Mouse (Mus musculus) frontal cortex, adult 2 months (tissue): ENCODE measurements at regions not wholly inside any gene's neighbourhood (a gene's known extent, or its start where the extent isn't known, plus 50 kb on each side); places are given as distances from the start of the nearest gene placed in this dataset.

ENCODE experiments used
- DNase-seq, 2 experiments: peaks; one replicate each; pipeline ENCODE4 v3.0.0; 2022; ENCODE audit warnings: low spot score in 1 of 2; ENCODE audit errors: extremely low spot score in 1 of 2

DNA sequence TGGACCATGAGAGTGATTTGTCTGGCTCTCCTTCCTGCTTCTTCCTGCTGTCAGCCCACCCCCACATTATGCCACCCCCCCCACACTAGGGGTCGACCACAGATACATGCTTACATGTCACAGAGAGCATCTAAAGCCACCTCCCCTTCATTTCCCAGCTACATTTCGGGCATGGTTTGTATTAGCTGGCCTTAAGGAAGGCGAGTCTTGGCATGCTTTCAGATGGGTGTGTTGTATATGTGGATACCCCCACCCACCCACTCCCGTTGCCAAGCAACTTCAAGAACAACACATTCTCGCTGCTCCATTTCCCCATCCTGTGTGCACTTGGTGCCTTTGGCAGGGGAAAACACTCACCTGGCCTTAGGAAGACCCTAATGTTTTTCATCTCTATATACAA is 612.8 kb upstream of the Clint1 start:
- DNase-seq, result no peak

- no peak for DNase-seq
Measured at GRCm38 (mm10) chr11:45240419-45240818, 611.4 kb upstream of the Clint1 start.

GRCm38 (mm10) chr11:45241671-45242070 is 610.2 kb upstream of the Clint1 start:
- no peak for DNase-seq

DNA sequence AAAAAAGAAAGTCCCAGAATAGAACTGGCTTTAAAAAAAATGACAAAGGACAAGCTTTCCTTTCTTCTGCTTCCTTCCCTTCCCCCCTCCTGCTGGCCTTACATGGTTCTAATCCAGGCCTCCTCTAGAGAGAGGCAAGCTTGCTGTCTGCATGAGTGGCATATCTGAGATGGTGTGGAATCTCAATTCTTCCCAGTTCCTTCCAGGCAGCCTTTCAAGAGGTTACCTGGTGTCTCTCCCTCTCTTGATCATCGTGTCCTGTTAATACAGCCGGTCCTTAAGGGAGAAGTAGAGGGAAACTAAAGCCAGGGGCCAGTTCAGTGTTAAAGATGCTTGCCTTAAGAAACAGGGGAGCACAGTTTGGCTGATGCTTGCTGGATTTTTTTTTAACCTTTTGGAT is 607.1 kb upstream of the Clint1 start:
- DNase-seq, result no peak

DNA sequence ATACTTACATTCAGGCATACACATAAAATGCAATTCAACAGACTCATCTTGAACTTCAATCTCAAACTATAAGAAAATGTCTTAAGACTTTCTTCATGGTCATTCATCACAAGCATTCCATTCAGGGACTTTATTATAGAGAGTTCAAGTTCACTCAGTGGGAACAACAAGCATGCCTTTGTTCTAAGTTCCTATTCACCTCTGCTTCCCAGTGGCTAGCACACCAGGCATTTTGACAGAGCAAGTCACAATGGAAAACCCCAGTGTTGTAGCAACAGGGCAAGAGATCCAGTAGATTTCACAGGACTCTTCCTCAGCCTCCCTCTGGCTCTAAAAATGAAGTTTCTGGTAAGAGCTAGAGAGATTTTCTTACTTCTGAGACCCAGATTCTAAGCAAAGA is 595.8 kb upstream of the Clint1 start:
- no peak for DNase-seq

DNA sequence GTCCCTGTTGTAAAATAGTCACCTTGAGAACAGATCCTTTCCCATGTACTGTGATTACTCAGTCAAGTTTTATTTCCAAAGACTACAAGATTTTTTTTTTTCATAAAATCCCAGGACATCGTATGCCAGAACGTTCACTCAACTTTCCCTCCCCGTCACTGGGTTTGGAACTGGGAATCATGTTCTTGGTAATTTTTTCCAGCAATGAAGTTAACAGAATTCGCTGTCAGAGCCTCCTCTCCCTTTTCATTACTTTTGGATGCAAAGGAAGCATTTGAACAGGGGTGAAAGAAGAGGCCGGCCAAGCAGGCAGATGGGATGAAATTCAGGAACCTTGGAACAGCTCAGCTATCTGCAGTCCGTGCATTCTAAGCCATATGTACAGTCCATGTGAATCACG is 589.7 kb upstream of the Clint1 start:
- DNase-seq, result no peak

DNA sequence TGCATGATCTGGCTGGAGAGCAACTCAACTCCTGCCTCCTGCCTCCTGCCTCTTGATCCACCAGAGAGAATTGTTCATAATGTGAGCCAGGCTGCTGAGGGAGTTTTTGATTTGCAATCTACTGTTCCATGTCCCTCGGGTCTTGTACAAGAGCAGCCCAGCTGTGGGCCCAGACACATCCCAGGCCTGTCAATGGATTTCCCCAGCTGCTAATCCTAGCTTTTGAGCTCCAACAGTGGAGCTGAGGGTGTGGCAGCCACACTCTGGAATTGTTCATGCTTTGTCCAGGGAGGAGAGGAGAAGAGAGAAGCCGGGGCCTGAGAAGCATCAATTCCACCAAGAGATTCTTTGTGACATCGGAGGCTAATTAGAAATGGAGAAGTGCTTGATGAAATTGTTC is 587.9 kb upstream of the Clint1 start:
- DNase-seq, result no peak

- DNase-seq, result no peak
Measured at GRCm38 (mm10) chr11:45265171-45265988, 586.5 kb upstream of the Clint1 start.

DNA sequence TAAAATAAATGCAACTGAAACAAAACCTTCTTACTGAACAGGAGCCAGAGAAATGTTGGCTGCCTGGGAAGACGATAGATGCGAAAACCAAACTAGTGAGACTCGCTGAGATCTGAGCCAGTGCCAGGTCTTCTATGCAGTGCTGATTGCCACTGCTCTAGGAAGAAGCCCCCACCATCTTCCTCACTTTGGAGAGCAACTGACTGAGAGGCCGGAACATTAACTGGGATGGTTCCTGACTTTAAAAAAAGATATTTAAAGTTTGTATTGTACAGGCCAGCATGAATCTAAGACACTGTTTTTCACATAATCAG is 585.9 kb upstream of the Clint1 start:
- no peak for DNase-seq

- DNase-seq, result no peak
Measured at GRCm38 (mm10) chr11:45269215-45269614, 582.6 kb upstream of the Clint1 start.

- DNase-seq, result no peak
Measured at GRCm38 (mm10) chr11:45271206-45271605, 580.6 kb upstream of the Clint1 start.

DNA sequence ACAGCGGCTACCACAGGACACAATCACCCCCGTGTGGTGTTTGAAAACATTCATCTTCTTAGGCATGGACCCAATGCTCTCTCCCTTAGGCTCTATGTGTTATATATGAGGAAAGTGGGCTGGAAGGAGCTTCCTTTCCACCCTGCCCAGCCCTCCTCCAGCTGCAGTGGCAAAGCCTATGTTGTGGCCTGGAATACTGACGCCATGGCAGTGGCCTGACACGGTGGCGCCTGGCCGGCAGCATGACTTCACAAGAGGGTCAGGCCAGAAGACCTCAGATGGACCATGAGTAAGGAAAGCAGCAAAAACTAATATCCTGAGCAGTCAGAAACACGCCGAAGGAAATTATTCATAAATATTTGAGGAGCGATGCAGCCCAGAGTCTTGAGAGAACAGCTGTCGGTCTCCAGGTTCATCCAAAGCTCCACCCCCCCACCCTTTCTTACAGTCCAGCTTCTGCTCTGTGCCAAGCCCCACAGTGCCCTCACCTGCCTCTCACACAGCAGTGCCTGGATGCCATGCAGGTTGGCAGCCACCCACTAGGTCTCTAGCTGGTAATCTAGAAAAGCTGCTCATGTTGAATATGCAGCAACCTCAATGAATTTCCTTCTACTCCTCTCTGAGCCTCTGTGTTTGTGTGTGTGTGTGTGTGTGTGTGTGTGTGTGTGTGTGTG is 577.3 kb upstream of the Clint1 start:
- DNase-seq, result no peak

GRCm38 (mm10) chr11:45275170-45275569 is 576.7 kb upstream of the Clint1 start:
- no peak for DNase-seq

DNA sequence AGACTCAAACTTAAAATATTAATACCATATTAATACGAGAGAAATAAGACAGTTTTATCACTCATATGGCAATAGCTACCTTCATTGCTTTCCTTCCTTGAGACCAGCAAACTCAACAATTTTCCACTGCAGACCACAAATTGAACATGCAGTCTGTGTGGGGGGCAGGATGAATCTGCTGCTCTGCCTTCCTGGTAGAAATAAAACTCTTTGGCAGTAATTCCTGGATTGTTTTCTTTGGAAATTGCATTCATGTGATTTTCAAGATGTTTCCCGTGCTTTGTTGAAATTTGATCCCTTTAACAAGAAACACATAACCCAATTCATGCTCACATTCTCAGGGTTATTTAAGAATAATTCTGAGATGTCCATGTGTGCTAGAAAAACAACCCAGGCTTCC is 555.1 kb upstream of the Clint1 start:
- DNase-seq, result no peak

- DNase-seq, result no peak
Measured at GRCm38 (mm10) chr11:45311934-45312333, 539.9 kb upstream of the Clint1 start.

GRCm38 (mm10) chr11:45323766-45324165 is 528.1 kb upstream of the Clint1 start:
- DNase-seq, result no peak

GRCm38 (mm10) chr11:45330319-45330718 is 521.5 kb upstream of the Clint1 start:
- no peak for DNase-seq

GRCm38 (mm10) chr11:45333756-45334155 is 518.1 kb upstream of the Clint1 start:
- no peak for DNase-seq

- no peak for DNase-seq
Measured at GRCm38 (mm10) chr11:45349331-45349730, 502.5 kb upstream of the Clint1 start.

DNA sequence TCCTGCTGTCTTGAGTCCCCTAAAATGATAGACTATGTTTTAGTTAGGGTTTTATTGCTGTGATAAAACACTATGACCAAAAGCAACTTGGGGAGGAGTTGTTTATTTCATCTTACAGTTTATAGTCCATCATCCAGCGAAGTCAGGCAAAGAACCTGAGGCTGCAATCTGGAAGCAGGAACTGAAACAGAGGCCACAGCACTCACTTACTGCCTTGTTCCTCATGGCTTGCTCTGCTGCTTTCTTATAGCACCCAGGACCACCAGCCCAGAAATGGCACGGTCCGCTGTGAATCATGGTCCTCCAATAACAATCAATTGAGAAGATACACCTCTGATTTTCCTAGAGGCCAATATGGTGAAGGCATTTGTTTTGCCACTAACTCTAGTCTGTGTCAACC is 486.5 kb upstream of the Clint1 start:
- DNase-seq, result no peak

DNA sequence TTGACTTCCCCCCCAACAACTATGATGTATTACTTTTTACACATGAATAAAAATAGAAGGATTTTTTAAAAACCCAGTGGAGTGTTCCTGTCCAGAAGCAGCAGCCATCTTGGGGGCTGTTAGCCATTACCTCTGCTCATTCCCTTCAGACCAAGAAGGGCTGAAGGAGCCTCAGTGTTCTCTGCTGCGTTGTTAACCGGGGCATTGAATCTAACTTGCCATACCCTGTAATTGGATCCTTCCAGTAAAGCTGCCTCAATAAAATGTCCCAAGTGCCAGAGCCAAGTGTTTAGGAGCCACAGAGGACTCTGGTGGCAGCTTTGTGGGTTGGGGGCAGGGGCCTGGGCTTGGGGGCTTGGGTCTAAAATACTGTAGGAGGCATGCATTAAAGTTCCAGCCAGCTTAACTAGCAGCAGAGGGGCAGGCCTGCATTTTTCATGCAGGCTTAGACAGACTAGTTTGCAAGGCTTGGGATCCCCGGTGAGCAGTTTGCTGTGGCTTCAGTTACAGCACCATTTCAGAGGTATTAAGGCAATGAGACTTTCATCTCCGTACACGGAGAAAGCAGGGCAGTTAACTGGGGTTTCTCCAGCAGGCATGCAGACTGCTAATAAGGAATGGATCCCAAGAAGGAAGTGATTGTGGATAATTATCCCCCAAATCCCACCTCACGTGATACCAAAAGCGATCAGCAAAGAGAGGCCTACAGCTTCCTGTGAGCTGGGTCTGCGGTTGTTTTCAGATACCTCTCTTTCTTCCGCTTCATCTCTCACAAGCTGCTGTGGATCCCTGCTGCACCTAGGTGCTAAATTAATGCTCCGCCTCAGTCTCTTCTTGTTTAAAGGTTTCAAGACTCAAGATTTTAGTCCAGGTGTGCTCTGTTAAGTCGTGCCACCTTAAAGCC is 462.4 kb upstream of the Clint1 start:
- DNase-seq, result no peak
